Mouse (Mus musculus): ENCODE results near the gene Pitx1. TPM values are rescaled to one million over a fixed set of nuclear protein-coding genes. Genes with fewer than 3 reads are reported as not detected.
A peak's percentile ranks its signal among the peaks of the same experiment; 100 is the strongest.

Gene Pitx1
- polyA plus RNA-seq, 1 experiment from 2014 or later: not detected

GRCm38 (mm10) chr13:55826796-55827678 lies 9.0 kb downstream of the Pitx1 start:
- no peak overlapping the region for H3K4me2 ChIP-seq (ENCODE audit: low read length)
- H3K9ac ChIP-seq (ENCODE audit: low read depth, low read length): no peak overlapping the region
- H3K4me3 ChIP-seq (ENCODE audit: low read length): no peak overlapping the region
- no peak for ATAC-seq
- no peak overlapping the region for H3K27ac ChIP-seq (ENCODE audit: low read depth, low read length)
- peaks cover 49% of the 10 kb centered on the region for H3K27me3 ChIP-seq (replicated peaks; ENCODE audit: control insufficient read depth, insufficient read depth, low read length)
- H3K9me3 ChIP-seq (ENCODE audit: control insufficient read depth, low read length): no peaks in the 10 kb centered on the region; the same call in 1 of the 2 replicates
- H3K36me3 ChIP-seq (ENCODE audit: control insufficient read depth, insufficient read depth, low read length): no peaks in the 10 kb centered on the region
- WGBS: 3% methylated on average over 13 of the region's 13 CpGs
- H3K4me1 ChIP-seq (ENCODE audit: control insufficient read depth, insufficient read depth, low read depth, low read length): peaks cover 3% of the 10 kb centered on the region

GRCm38 (mm10) chr13:55826008-55826671 lies 9.9 kb downstream of the Pitx1 start:
- Histone ChIP-seq H3K4me3 (ENCODE audit: low read length) (no peak overlapping the region), H3K4me1 (ENCODE audit: control insufficient read depth, insufficient read depth, low read depth, low read length) (peaks cover 2% of the 10 kb centered on the region), H3K27me3 (replicated peaks; ENCODE audit: control insufficient read depth, insufficient read depth, low read length) (peaks cover 53% of the 10 kb centered on the region), H3K9ac (ENCODE audit: low read depth, low read length) (no peak overlapping the region), H3K4me2 (ENCODE audit: low read length) (no peak overlapping the region), H3K27ac (ENCODE audit: low read depth, low read length) (no peak overlapping the region), H3K9me3 (ENCODE audit: control insufficient read depth, low read length) (no peaks in the 10 kb centered on the region; the same call in 1 of the 2 replicates), H3K36me3 (ENCODE audit: control insufficient read depth, insufficient read depth, low read length) (no peaks in the 10 kb centered on the region)
- WGBS: under 1% methylated on average over 55 of the region's 56 CpGs
- peak; percentile 43; the same call in 1 of the 2 replicates for ATAC-seq

GRCm38 (mm10) chr13:55825245-55825681 lies 10.7 kb downstream of the Pitx1 start:
- 1% methylated on average over 31 of the region's 32 CpGs for WGBS
- H3K27me3 ChIP-seq (replicated peaks; ENCODE audit: control insufficient read depth, insufficient read depth, low read length): peaks cover 56% of the 10 kb centered on the region
- ATAC-seq: peak; percentile 41; the same call in 1 of the 2 replicates
- H3K27ac ChIP-seq (ENCODE audit: low read depth, low read length): no peak overlapping the region
- H3K9me3 ChIP-seq (ENCODE audit: control insufficient read depth, low read length): no peaks in the 10 kb centered on the region; the same call in 1 of the 2 replicates
- H3K4me2 ChIP-seq (ENCODE audit: low read length): no peak overlapping the region
- no peaks in the 10 kb centered on the region for H3K36me3 ChIP-seq (ENCODE audit: control insufficient read depth, insufficient read depth, low read length)
- no peak overlapping the region for H3K9ac ChIP-seq (ENCODE audit: low read depth, low read length)
- no peak overlapping the region for H3K4me3 ChIP-seq (ENCODE audit: low read length)
- no peaks in the 10 kb centered on the region for H3K4me1 ChIP-seq (ENCODE audit: control insufficient read depth, insufficient read depth, low read depth, low read length)

DNA sequence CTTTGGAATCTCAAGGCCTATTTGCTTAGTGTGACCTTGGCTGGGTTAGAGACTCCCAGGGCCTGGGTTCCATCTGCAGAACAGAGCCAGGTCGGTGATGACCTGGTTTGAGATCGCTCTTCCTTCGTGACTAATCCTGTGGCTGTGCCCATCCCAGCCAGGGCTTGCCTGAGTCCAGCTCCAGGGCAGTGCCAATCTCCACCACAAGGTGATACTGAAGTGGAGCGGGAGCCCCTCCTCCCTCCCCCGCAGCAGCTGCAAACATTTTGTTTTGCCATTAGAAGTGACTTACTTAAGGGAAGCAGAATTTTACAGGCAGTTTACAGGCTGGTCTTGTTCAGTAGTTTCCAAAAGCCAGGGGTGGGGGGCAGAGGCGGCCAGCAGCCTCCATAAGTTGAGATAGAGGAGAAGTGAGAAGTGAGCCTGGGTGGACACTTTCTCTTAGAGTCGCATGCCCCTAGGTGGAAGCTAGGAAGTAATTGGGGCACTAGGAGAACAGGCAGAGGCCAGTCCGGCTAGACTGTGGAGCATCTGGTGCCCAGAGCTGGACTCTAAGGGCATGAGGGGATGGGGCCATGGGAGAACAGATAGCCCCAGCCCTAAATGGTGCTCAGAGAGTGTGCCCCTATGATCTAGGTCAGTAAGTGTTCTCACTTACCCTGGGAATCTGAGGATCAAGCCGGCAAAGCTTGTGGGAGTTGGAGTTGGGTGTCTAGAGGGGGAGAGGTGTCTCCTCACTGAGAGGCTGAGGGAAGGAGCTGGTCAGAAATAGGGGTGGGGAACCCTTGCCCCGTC lies 11.6 kb downstream of the Pitx1 start:
- Histone ChIP-seq H3K27me3 (replicated peaks; ENCODE audit: control insufficient read depth, insufficient read depth, low read length) (peaks cover 56% of the 10 kb centered on the region), H3K4me1 (ENCODE audit: control insufficient read depth, insufficient read depth, low read depth, low read length) (no peaks in the 10 kb centered on the region), H3K4me2 (ENCODE audit: low read length) (no peak overlapping the region), H3K36me3 (ENCODE audit: control insufficient read depth, insufficient read depth, low read length) (no peaks in the 10 kb centered on the region), H3K4me3 (ENCODE audit: low read length) (no peak overlapping the region), H3K27ac (ENCODE audit: low read depth, low read length) (no peak overlapping the region), H3K9ac (ENCODE audit: low read depth, low read length) (no peak overlapping the region), H3K9me3 (ENCODE audit: control insufficient read depth, low read length) (no peaks in the 10 kb centered on the region; the same call in 1 of the 2 replicates)
- ATAC-seq: 0 out of 2 replicates have a peak, but pooled peaks have one; percentile 11
- 11% methylated on average over 10 of the region's 10 CpGs for WGBS

- H3K36me3 ChIP-seq (ENCODE audit: control insufficient read depth, insufficient read depth, low read length): no peaks in the 10 kb centered on the region
- no peaks in the 10 kb centered on the region for H3K9me3 ChIP-seq (ENCODE audit: control insufficient read depth, low read length)
- no peak overlapping the region for H3K4me3 ChIP-seq (ENCODE audit: low read length)
- H3K27me3 ChIP-seq (replicated peaks; ENCODE audit: control insufficient read depth, insufficient read depth, low read length): peaks cover 53% of the 10 kb centered on the region
- ATAC-seq: no peak
- H3K4me2 ChIP-seq (ENCODE audit: low read length): no peak overlapping the region
- H3K4me1 ChIP-seq (ENCODE audit: control insufficient read depth, insufficient read depth, low read depth, low read length): no peaks in the 10 kb centered on the region; the same call in 1 of the 2 replicates
- H3K27ac ChIP-seq (ENCODE audit: low read depth, low read length): no peak overlapping the region
- WGBS: 52% methylated on average over 5 of the region's 5 CpGs
- H3K9ac ChIP-seq (ENCODE audit: low read depth, low read length): no peak overlapping the region
Observed at GRCm38 (mm10) chr13:55822499-55822898, 13.5 kb downstream of the Pitx1 start.

GRCm38 (mm10) chr13:55814834-55815233 lies 21.2 kb downstream of the Pitx1 start:
- Histone ChIP-seq H3K27ac (ENCODE audit: low read depth, low read length) (no peak overlapping the region), H3K36me3 (ENCODE audit: control insufficient read depth, insufficient read depth, low read length) (no peaks in the 10 kb centered on the region)
- 84% methylated on average over 6 of the region's 6 CpGs for WGBS

DNA sequence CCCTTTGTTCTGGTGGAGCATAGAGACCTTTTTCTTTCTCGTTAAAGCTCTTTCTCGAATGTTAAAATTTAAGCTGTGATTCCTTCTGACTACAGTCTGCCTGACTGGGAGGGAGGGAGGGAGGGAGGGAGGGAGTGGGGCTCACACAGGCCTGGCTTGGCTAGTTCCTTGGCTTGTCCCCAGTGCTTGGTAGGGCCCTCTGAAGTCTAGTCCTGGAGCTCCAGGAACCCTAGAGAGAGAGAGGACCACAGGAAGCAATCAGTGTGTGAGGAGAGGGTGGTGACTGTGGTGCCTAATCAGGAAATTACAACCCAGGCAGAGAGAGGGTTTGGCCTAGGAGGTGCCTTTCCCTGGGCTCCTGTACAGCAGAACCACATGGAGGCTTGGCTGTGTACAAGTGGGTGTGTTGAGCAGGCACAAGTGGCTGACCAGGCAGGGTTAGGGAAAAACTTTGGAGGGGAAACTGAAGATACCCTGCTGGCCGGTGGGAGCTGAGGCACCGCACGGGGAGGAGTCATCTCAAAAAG lies 22.4 kb downstream of the Pitx1 start:
- no peaks in the 10 kb centered on the region for H3K36me3 ChIP-seq (ENCODE audit: control insufficient read depth, insufficient read depth, low read length)
- no peak for ATAC-seq
- 66% methylated on average over 5 of the region's 5 CpGs for WGBS
- no peaks in the 10 kb centered on the region for H3K4me1 ChIP-seq (ENCODE audit: control insufficient read depth, insufficient read depth, low read depth, low read length)
- H3K4me2 ChIP-seq (ENCODE audit: low read length): no peak overlapping the region
- H3K9me3 ChIP-seq (ENCODE audit: control insufficient read depth, low read length): no peaks in the 10 kb centered on the region
- H3K27ac ChIP-seq (ENCODE audit: low read depth, low read length): no peak overlapping the region
- no peaks in the 10 kb centered on the region for H3K27me3 ChIP-seq (replicated peaks; ENCODE audit: control insufficient read depth, insufficient read depth, low read length)
- H3K9ac ChIP-seq (ENCODE audit: low read depth, low read length): no peak overlapping the region
- H3K4me3 ChIP-seq (ENCODE audit: low read length): no peak overlapping the region

More at GRCm38 (mm10) chr13:55814834-55815233, 21.2 kb downstream of the Pitx1 start:
- Histone ChIP-seq H3K4me1 (ENCODE audit: control insufficient read depth, insufficient read depth, low read depth, low read length) (no peaks in the 10 kb centered on the region; the same call in 1 of the 2 replicates), H3K4me2 (ENCODE audit: low read length) (no peak overlapping the region), H3K9ac (ENCODE audit: low read depth, low read length) (no peak overlapping the region), H3K4me3 (ENCODE audit: low read length) (no peak overlapping the region), H3K27me3 (replicated peaks; ENCODE audit: control insufficient read depth, insufficient read depth, low read length) (no peaks in the 10 kb centered on the region), H3K9me3 (ENCODE audit: control insufficient read depth, low read length) (no peaks in the 10 kb centered on the region)
- ATAC-seq: no peak

- Histone ChIP-seq H3K9me3 (ENCODE audit: control insufficient read depth, low read length) (no peaks in the 10 kb centered on the region), H3K4me1 (ENCODE audit: control insufficient read depth, insufficient read depth, low read depth, low read length) (no peaks in the 10 kb centered on the region), H3K27ac (ENCODE audit: low read depth, low read length) (no peak overlapping the region), H3K27me3 (replicated peaks; ENCODE audit: control insufficient read depth, insufficient read depth, low read length) (no peaks in the 10 kb centered on the region), H3K9ac (ENCODE audit: low read depth, low read length) (no peak overlapping the region), H3K4me2 (ENCODE audit: low read length) (no peak overlapping the region), H3K36me3 (ENCODE audit: control insufficient read depth, insufficient read depth, low read length) (no peaks in the 10 kb centered on the region), H3K4me3 (ENCODE audit: low read length) (no peak overlapping the region)
- ATAC-seq: no peak
- WGBS: 78% methylated on average over 5 of the region's 5 CpGs
Observed at GRCm38 (mm10) chr13:55810947-55811346, 25.0 kb downstream of the Pitx1 start.
